In the genomic region with DNA sequence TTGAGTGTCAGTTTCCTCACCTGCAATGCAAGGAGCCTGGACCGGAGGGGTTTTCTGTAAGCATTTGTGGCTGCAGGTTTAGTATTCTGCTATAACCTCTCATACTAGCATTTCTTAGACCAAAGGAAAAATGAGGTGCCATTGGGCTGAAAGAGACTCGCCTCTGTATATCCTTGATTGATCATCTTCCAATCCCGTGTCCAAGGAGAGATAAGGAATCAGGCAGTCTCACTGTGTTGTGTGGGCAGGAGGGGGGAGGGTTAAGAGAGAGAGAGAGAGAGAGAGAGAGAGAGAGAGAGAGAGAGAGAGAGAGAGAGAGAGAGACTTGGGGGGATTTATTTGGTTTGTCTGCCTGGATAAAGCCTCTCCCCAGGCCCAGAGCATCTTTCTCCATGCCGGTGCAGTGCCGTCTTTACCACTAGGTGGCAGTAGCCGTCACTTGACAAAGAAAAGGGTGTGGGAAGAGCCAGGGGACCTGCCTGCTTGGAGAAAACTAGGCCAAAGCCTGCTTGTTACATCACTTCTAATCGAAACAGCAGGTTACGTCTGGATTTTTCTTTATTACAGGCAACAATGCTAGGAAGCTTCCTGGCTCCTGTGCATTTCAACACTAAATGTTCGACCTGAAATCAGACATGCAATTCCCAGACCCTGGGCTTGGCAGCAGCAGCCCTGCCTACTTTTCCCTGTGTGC, we compare ENCODE assay signal across 8 mouse cellular contexts. TPM values are rescaled to one million over a fixed set of nuclear protein-coding genes. Genes with fewer than 3 reads are reported as not detected.
DNase-seq lines count a peak whose midpoint lies in the region; ATAC-seq and TF ChIP-seq lines count a peak whose summit lies in the region.

No protein-coding gene starts in this region.

- H3K9ac ChIP-seq in midbrain, embryonic 14.5 days (replicated peaks; ENCODE audit: low read length): peak overlapping the region; percentile 3; the same call in 1 of the 2 replicates
- no peak overlapping the region for H3K9ac ChIP-seq in stomach, postnatal 0 days (ENCODE audit: low read length)

- peaks cover 5% of the 10 kb centered on the region; the same call in 1 of the 2 replicates for H3K4me1 ChIP-seq in midbrain, embryonic 14.5 days (ENCODE audit: control insufficient read depth, insufficient read depth, low read length)
- H3K4me1 ChIP-seq in stomach, postnatal 0 days (replicated peaks; ENCODE audit: control insufficient read depth, insufficient read depth): no peaks in the 10 kb centered on the region

- H3K27me3 ChIP-seq in midbrain, embryonic 14.5 days (ENCODE audit: control insufficient read depth, insufficient read depth, low read length): no peaks in the 10 kb centered on the region
- no peaks in the 10 kb centered on the region for H3K27me3 ChIP-seq in stomach, postnatal 0 days (ENCODE audit: control insufficient read depth, insufficient read depth, low read length)

- 33% methylated on average over 9 of the region's 9 CpGs for WGBS in midbrain, embryonic 14.5 days
- 23% methylated on average over 9 of the region's 9 CpGs for WGBS in stomach, postnatal 0 days

- TF ChIP-seq EP300 in stomach, postnatal 0 days (optimal IDR thresholded peaks at IDR 0.05): no peak

- H3K4me3 ChIP-seq in midbrain, embryonic 14.5 days (replicated peaks; ENCODE audit: low read depth, low read length): no peak overlapping the region
- no peak overlapping the region for H3K4me3 ChIP-seq in stomach, postnatal 0 days (ENCODE audit: low read depth, low read length)

- no peak for ATAC-seq in CD4-positive, CD25-positive, alpha-beta regulatory T cell, adult 4 months
- peak; percentile 48; the same call in 1 of the 2 replicates for ATAC-seq in midbrain, embryonic 14.5 days (ENCODE audit: low FRiP score, low TSS enrichment)
- ATAC-seq in stomach, postnatal 0 days (ENCODE audit: low FRiP score, low TSS enrichment): peak; percentile 84

- TF ChIP-seq CTCF in stomach, postnatal 0 days (IDR thresholded peaks at IDR 0.05; ENCODE audit: low read depth): peak; percentile 94

- H3K4me2 ChIP-seq in midbrain, embryonic 14.5 days (ENCODE audit: low read length): no peak overlapping the region
- no peak overlapping the region for H3K4me2 ChIP-seq in stomach, postnatal 0 days (replicated peaks; ENCODE audit: low read depth)

- no peaks in the 10 kb centered on the region for H3K9me3 ChIP-seq in midbrain, embryonic 14.5 days (ENCODE audit: control insufficient read depth, low read length)
- H3K9me3 ChIP-seq in stomach, postnatal 0 days (ENCODE audit: control insufficient read depth, low read length): no peaks in the 10 kb centered on the region

- DNase-seq in CD4-positive, CD25-positive, alpha-beta regulatory T cell, adult 2 months (ENCODE audit: low read depth, low spot score): peak; percentile 38
- peak; percentile 92 to 94 for DNase-seq in cerebellum, postnatal 36 days
- DNase-seq in gastrocnemius, postnatal 10 days: peak; percentile 85
- peak; percentile 28 for DNase-seq in hindlimb bud, embryonic 11.5 days (ENCODE audit: extremely low spot score, low read depth, low spot score)
- peak; percentile 89 to 90 for DNase-seq in left cerebral cortex, postnatal 10 days (ENCODE audit: extremely low spot score in 1 of 2, low spot score in 2 of 2)
- peak; percentile 95 for DNase-seq in midbrain, embryonic 14.5 days
- DNase-seq in stomach, postnatal 0 days (ENCODE audit: low spot score): peak; percentile 81

- no peaks in the 10 kb centered on the region for H3K36me3 ChIP-seq in midbrain, embryonic 14.5 days (ENCODE audit: control insufficient read depth, insufficient read depth, low read length)
- H3K36me3 ChIP-seq in stomach, postnatal 0 days (ENCODE audit: control insufficient read depth, insufficient read depth, low read length): no peaks in the 10 kb centered on the region

- peak overlapping the region; percentile 52; the same call in 1 of the 2 replicates for H3K27ac ChIP-seq in midbrain, embryonic 14.5 days (replicated peaks; ENCODE audit: low read depth, low read length)
- no peak overlapping the region for H3K27ac ChIP-seq in stomach, postnatal 0 days (replicated peaks)

- intact Hi-C loops in left cerebral cortex, postnatal 10 days (cut with DNase I): loop anchor here (5.0 kb wide), 2 partner anchors 221 to 341 kb away; no protein-coding TSS in a partner anchor

RNA-seq across cellular contexts. Expression of a gene that starts 56.1 kb away (rescaled TPM):
- polyA plus RNA-seq in CD4-positive, CD25-positive, alpha-beta regulatory T cell, adult 4 months (2017; shearing (Covaris generic)): not detected
- total RNA-seq in gastrocnemius, postnatal 10 days (2021): under 1 TPM; 0.68 to 0.70 TPM
- total RNA-seq in left cerebral cortex, postnatal 10 days (2021): 1 to 10 TPM; 1.1 to 1.8 TPM
- polyA plus RNA-seq in midbrain, embryonic 14.5 days (2014; fragmentation: Nextera tagmentation; extraction: Ambion mirVana): 0.61 and 0.93 TPM in 2 replicates
- polyA plus RNA-seq in stomach, postnatal 0 days (2015; fragmentation: Nextera tagmentation; extraction: Ambion mirVana): 0.41 and 0.50 TPM in 2 replicates

Comparison
In these comparisons a context has a peak if more than half of its experiments do, and no peak if none do; other contexts are left out.
1. DNase-seq: peak in every context shown above with its lines; median percentile 95 in midbrain, embryonic 14.5 days; 93 in cerebellum, postnatal 36 days; 90 in left cerebral cortex, postnatal 10 days; 85 in gastrocnemius, postnatal 10 days; 81 in stomach, postnatal 0 days; 38 in CD4-positive, CD25-positive, alpha-beta regulatory T cell, adult 2 months; 28 in hindlimb bud, embryonic 11.5 days.